Mouse (Mus musculus): ENCODE results near the gene Rai2. TPM values are rescaled to one million over a fixed set of nuclear protein-coding genes. Genes with fewer than 3 reads are reported as not detected.
"Not testable (repeated sequence)": the region's sequence is repeated elsewhere in the genome, so short reads cannot be mapped to it uniquely, and the experiment has no call there.

Gene Rai2
- polyA plus RNA-seq, 1 experiment from 2014 or later = 7.4 TPM

DNA sequence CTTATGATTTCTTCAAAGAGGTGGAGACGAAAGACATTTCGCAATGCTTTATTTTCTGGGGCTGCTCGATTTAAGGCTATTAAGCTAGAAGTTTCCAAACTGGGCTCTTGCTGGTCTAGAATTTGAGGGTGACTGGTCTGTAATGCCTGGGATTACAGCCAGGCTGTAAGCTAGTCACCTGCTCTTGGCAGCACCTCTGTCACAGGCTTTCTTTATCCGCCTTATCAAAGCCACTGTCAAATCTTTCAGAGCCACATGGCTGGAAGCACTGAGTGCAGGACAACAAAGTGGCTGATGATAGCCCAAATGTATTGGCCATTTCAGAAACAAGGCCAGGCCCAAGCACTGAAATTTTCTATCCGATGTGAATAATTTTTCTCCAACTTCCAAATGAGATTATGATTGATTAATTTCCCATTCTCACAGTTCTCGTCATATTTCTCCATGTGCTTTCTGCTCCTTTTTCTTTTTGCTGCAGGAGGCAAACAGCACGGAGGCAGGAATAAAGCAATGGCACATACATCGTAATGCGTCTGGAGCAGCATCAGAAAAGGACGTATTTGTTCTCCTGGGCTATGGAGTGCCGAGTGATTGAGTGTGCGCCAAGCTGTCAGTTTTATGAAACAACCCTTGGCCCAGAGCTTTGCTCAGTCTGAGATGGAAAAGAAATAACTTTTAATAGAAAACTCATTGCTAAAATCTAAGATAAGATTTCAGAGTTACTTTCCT lies 16.9 kb downstream of the Rai2 start:
- H3K27me3 ChIP-seq = peaks cover 13% of the 10 kb centered on the region
- H3K4me3 ChIP-seq (replicated peaks) = no peak overlapping the region
- no peak for ATAC-seq (ENCODE audit: insufficient number of reproducible peaks, low FRiP score, low TSS enrichment, low read depth)
- no peaks in the 10 kb centered on the region for H3K36me3 ChIP-seq
- WGBS = 79% methylated on average over 12 of the region's 12 CpGs
- H3K9me3 ChIP-seq (replicated peaks) = no peaks in the 10 kb centered on the region
- no peak overlapping the region for H3K27ac ChIP-seq (replicated peaks)
- no peak overlapping the region for H3K4me2 ChIP-seq (replicated peaks)
- H3K4me1 ChIP-seq = no peaks in the 10 kb centered on the region
- no peak overlapping the region for H3K9ac ChIP-seq

DNA sequence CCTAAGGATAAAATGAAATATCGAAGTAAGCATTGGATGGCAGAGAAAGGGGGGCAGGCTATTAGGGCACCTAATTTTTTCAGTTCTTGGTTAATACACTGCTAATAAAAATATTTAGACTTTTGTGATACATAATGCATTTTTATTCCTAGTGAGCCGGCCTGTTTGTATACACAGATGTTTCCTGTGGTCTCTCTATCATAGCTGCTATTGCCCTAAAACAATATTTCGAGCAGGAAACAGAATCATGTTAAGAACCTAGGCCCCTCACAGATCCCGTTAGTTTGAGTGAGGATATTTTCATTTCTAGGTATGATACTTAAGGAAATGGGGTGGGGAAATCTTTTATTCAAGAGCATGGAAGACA lies 17.4 kb downstream of the Rai2 start:
- no peak overlapping the region for H3K9ac ChIP-seq
- no peak overlapping the region for H3K4me2 ChIP-seq (replicated peaks)
- no peak for ATAC-seq (ENCODE audit: insufficient number of reproducible peaks, low FRiP score, low TSS enrichment, low read depth)
- no peak overlapping the region for H3K27ac ChIP-seq (replicated peaks)
- no peaks in the 10 kb centered on the region for H3K9me3 ChIP-seq (replicated peaks)
- no peaks in the 10 kb centered on the region for H3K36me3 ChIP-seq
- H3K4me1 ChIP-seq = no peaks in the 10 kb centered on the region
- H3K27me3 ChIP-seq = peaks cover 11% of the 10 kb centered on the region
- WGBS = 66% methylated on average over 4 of the region's 4 CpGs
- no peak overlapping the region for H3K4me3 ChIP-seq (replicated peaks)

GRCm38 (mm10) chrX:161739374-161739773 lies 22.5 kb downstream of the Rai2 start:
- H3K9me3 ChIP-seq (replicated peaks) = no peaks in the 10 kb centered on the region
- 61% methylated on average over 1 of the region's 1 CpGs for whole genome bisulfite sequencing
- no peaks in the 10 kb centered on the region for H3K36me3 ChIP-seq
- H3K27me3 ChIP-seq = peaks cover 4% of the 10 kb centered on the region; the same call in 1 of the 2 replicates
- H3K4me3 ChIP-seq (replicated peaks) = no peak overlapping the region
- H3K9ac ChIP-seq = no peak overlapping the region
- no peaks in the 10 kb centered on the region for H3K4me1 ChIP-seq
- ATAC-seq (ENCODE audit: insufficient number of reproducible peaks, low FRiP score, low TSS enrichment, low read depth) = no peak
- H3K27ac ChIP-seq (replicated peaks) = no peak overlapping the region
- no peak overlapping the region for H3K4me2 ChIP-seq (replicated peaks)

DNA sequence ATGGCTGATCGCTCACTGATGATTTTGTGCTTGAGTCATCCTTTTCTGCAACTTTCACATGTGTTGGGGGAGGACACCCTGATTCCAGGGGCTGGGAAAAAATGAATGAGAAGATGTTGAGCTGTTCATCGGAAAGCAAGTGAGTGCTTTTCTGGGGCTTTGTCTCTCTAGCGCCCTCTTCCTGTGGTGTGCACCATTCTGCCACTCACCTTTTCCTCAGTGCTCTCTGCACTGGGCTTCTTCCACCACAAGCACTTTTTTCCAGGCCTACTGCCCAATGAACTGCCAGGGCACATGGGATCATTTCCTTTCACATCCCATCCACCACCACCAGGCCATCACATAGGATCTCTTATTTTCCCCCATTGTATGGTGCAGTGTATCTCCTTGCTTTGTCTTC lies 26.2 kb downstream of the Rai2 start:
- no peak overlapping the region for H3K9ac ChIP-seq
- H3K36me3 ChIP-seq = no peaks in the 10 kb centered on the region
- H3K27me3 ChIP-seq = peaks cover 7% of the 10 kb centered on the region; the same call in 1 of the 2 replicates
- no peaks in the 10 kb centered on the region for H3K4me1 ChIP-seq
- no peak overlapping the region for H3K4me2 ChIP-seq (replicated peaks)
- 58% methylated on average over 3 of the region's 3 CpGs for WGBS
- H3K9me3 ChIP-seq (replicated peaks) = no peaks in the 10 kb centered on the region
- H3K4me3 ChIP-seq (replicated peaks) = no peak overlapping the region
- no peak overlapping the region for H3K27ac ChIP-seq (replicated peaks)
- no peak for ATAC-seq (ENCODE audit: insufficient number of reproducible peaks, low FRiP score, low TSS enrichment, low read depth)

DNA sequence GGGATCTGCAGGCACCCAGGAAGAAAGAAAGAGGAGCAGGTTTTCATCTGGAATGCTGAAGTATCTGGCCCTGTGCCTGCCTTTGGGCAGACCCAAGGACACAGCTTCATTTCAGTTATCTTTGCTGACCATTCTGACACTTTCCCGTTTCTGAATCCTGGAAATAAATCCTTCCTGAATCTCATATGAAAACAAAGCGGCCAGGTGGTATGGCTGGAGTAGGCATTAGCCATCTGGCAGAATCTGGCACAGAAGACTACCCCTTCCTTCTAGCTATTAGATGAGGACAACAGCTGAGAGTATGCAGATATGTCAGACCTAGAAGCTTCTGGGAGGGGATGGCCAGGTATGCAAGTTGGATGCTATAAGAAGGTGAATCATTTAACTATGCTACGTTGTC lies 28.4 kb downstream of the Rai2 start:
- WGBS = 74% methylated on average over 3 of the region's 3 CpGs
- Histone ChIP-seq H3K27ac (replicated peaks) (no peak overlapping the region), H3K4me2 (replicated peaks) (no peak overlapping the region), H3K9ac (no peak overlapping the region), H3K4me1 (no peaks in the 10 kb centered on the region), H3K27me3 (peaks cover 7% of the 10 kb centered on the region; the same call in 1 of the 2 replicates), H3K4me3 (replicated peaks) (no peak overlapping the region), H3K36me3 (no peaks in the 10 kb centered on the region), H3K9me3 (replicated peaks) (no peaks in the 10 kb centered on the region)
- ATAC-seq (ENCODE audit: insufficient number of reproducible peaks, low FRiP score, low TSS enrichment, low read depth) = no peak

DNA sequence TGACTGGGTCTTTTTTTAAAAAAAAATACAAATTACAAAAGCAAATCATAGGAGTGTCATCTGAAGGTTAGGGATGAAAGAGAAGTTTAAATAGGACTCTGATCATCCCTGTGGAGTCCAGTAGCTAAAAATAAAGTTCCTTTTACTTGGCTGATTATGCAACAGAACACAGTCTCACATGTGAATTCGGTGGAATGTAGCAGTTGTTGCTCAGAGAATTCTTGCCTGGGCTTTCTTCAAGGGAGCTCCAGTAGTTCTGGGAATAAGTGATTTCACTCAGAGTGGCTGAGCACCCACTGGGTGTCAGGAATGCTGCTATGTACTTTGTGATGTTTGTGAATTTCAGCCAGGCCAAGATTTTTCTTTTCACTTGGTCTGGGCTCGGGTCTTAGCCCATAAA lies 30.5 kb downstream of the Rai2 start:
- no peaks in the 10 kb centered on the region for H3K9me3 ChIP-seq (replicated peaks)
- no peaks in the 10 kb centered on the region for H3K36me3 ChIP-seq
- H3K4me3 ChIP-seq (replicated peaks) = no peak overlapping the region
- 54% methylated on average over 2 of the region's 2 CpGs for WGBS
- no peaks in the 10 kb centered on the region for H3K4me1 ChIP-seq
- no peak overlapping the region for H3K9ac ChIP-seq
- no peak for ATAC-seq (ENCODE audit: insufficient number of reproducible peaks, low FRiP score, low TSS enrichment, low read depth)
- H3K4me2 ChIP-seq (replicated peaks) = no peak overlapping the region
- H3K27me3 ChIP-seq = 0 out of 2 replicates have a peak, but pooled peaks cover 7% of the 10 kb centered on the region
- no peak overlapping the region for H3K27ac ChIP-seq (replicated peaks)

GRCm38 (mm10) chrX:161753514-161753913 lies 36.6 kb downstream of the Rai2 start:
- H3K27ac ChIP-seq (replicated peaks) = no peak overlapping the region
- H3K27me3 ChIP-seq = peaks cover 5% of the 10 kb centered on the region
- no peak for ATAC-seq (ENCODE audit: insufficient number of reproducible peaks, low FRiP score, low TSS enrichment, low read depth)
- WGBS = 64% methylated on average over 2 of the region's 2 CpGs
- H3K4me3 ChIP-seq (replicated peaks) = no peak overlapping the region
- no peaks in the 10 kb centered on the region for H3K9me3 ChIP-seq (replicated peaks)
- H3K4me1 ChIP-seq = no peaks in the 10 kb centered on the region
- H3K9ac ChIP-seq = no peak overlapping the region
- no peak overlapping the region for H3K4me2 ChIP-seq (replicated peaks)
- no peaks in the 10 kb centered on the region for H3K36me3 ChIP-seq

- no peaks in the 10 kb centered on the region for H3K9me3 ChIP-seq (replicated peaks)
- no peak overlapping the region for H3K9ac ChIP-seq
- H3K36me3 ChIP-seq = no peaks in the 10 kb centered on the region
- H3K4me2 ChIP-seq (replicated peaks) = no peak overlapping the region
- peaks cover 7% of the 10 kb centered on the region; the same call in 1 of the 2 replicates for H3K27me3 ChIP-seq
- no peak overlapping the region for H3K27ac ChIP-seq (replicated peaks)
- 66% methylated on average over 12 of the region's 12 CpGs for WGBS
- ATAC-seq (ENCODE audit: insufficient number of reproducible peaks, low FRiP score, low TSS enrichment, low read depth) = no peak
- no peak overlapping the region for H3K4me3 ChIP-seq (replicated peaks)
- no peaks in the 10 kb centered on the region for H3K4me1 ChIP-seq
These were observed 59.6 kb downstream of the Rai2 start for GRCm38 (mm10) chrX:161776321-161776962.

GRCm38 (mm10) chrX:161780321-161781034 lies 63.6 kb downstream of the Rai2 start:
- no peaks in the 10 kb centered on the region; the same call in 1 of the 2 replicates for H3K27me3 ChIP-seq
- no peaks in the 10 kb centered on the region for H3K36me3 ChIP-seq
- no peak for ATAC-seq (ENCODE audit: insufficient number of reproducible peaks, low FRiP score, low TSS enrichment, low read depth)

DNA sequence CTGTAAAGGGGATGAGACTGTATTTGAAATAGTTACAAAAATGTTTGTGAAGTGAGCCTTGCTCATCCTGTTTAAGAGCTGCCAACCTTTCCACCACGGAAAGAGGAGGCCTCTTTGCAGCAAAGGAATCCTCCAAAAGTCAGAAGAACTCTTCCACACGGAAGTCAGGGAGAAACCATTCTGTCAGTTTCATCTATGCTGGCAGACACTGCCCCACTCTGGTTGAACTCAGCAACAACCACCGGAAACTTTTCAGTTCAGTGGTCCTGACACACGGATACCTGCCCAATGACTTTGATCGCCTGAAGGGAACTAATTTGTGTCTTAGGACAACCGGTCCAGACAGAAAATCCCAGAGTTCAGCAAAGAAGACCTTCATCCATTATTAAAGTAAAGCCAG lies 73.3 kb downstream of the Rai2 start:
- Histone ChIP-seq H3K4me2 (replicated peaks) (no peak overlapping the region), H3K27me3 (0 out of 2 replicates have a peak, but pooled peaks cover 3% of the 10 kb centered on the region), H3K9ac (no peak overlapping the region), H3K4me3 (replicated peaks) (no peak overlapping the region), H3K36me3 (no peaks in the 10 kb centered on the region), H3K27ac (replicated peaks) (no peak overlapping the region), H3K4me1 (no peaks in the 10 kb centered on the region), H3K9me3 (replicated peaks) (no peaks in the 10 kb centered on the region)
- 27% methylated on average over 6 of the region's 6 CpGs for WGBS
- ATAC-seq (ENCODE audit: insufficient number of reproducible peaks, low FRiP score, low TSS enrichment, low read depth) = no peak

More at GRCm38 (mm10) chrX:161780321-161781034, 63.6 kb downstream of the Rai2 start:
- no peak overlapping the region for H3K4me2 ChIP-seq (replicated peaks)
- WGBS = 78% methylated on average over 6 of the region's 6 CpGs
- no peaks in the 10 kb centered on the region for H3K9me3 ChIP-seq (replicated peaks)
- no peak overlapping the region for H3K9ac ChIP-seq
- H3K4me1 ChIP-seq = no peaks in the 10 kb centered on the region
- no peak overlapping the region for H3K4me3 ChIP-seq (replicated peaks)
- H3K27ac ChIP-seq (replicated peaks) = no peak overlapping the region

- not testable (repeated sequence) for H3K27ac ChIP-seq (replicated peaks); H3K4me3 ChIP-seq (replicated peaks); H3K4me2 ChIP-seq (replicated peaks); H3K36me3 ChIP-seq; H3K9me3 ChIP-seq (replicated peaks); H3K4me1 ChIP-seq; H3K27me3 ChIP-seq; H3K9ac ChIP-seq; ATAC-seq (ENCODE audit: insufficient number of reproducible peaks, low FRiP score, low TSS enrichment, low read depth)
- 12% methylated on average over 2 of the region's 2 CpGs for WGBS
These were observed 109.3 kb downstream of the Rai2 start for GRCm38 (mm10) chrX:161826186-161826585.
